Mouse (Mus musculus): ENCODE results near the gene Baiap2.

The Baiap2 gene

DNA sequence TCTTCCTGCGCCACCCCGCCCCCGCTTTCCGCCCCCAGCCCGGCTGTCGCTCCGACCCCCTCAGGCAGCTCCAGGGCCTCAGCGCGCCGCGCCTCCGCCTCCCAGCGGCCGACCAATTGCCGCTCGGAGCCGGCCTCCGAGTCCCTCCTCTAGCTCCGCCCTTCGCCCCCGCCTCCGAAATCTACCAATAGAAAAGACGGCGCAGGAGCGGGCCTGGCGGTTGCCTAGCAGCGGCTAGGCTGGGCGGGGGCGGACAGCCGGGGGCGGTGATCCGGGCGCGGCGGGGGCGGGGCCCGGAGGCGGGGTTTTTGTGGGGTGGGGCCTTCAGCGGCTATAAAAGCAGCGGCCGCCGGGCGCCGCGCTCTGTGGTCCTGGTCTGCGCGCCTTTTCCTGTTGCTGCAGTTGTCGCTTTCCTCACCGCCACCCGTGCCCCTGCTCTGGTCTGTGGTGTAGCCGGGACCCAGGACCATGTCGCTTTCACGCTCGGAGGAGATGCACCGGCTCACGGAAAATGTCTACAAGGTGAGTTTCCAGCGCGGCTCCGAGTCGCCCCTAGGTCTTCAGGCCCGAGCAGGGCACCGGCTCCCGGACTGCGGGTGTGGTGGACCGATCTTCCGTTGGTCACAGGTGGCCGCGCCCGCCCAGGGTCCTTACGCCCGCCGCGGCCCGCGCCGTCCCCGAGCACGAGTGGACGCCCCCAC is at the start of gene Baiap2:
TSS of gene Baiap2 (plus strand) at position 37 of the 701 bp plus-strand sequence.
- peak; percentile 97 to 98 for DNase-seq (ENCODE audit: low spot score in 2 of 2)

DNA sequence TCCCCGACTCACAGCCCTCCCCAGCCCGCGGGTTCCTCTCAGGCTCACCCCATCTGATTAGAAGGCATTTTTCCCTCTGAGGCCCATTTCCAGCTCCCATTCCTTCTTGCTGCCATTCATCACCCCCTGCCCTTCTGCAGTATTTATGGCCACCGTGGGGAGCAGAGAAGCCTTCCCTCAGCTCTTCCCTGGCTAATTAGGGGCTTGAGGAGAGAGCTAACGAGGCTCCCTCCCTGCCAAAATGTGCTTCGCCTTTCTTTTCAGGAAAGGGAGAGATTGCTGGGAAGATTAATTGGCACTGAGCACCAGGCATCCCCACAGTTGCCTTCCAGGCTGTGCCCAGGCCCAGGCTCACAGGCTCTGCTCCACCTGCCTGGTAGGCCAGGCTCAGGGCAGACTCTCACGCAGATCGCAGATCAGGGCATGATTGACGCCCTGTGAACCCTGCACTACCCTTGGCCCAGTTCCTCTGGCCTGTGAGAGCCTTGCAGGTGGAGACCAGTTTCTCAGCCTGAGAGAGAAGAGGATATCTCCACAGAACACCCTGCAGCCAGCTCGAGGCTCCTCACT is 48.8 kb upstream of the Baiap2 start:
- DNase-seq (ENCODE audit: low spot score in 2 of 2): no peak

DNA sequence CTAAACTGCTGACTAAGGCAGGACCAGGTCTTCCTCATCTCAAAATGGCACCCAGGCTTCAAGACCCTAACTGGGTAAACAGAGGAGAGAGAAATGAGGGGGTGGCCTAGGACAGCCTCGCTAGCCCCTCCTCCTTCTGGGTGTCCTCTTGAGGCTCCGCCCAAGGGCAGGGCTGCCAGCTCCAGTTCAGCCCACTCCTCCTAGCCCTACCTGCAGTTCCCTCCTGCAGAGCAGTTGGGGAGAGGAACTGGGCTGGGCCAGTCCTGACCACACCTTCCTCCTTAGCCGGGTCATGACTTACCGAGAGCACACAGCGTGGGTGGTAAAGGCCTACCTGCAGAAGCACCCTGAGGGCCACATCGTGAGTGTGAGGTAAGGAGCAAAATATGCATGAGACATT is 47.9 kb upstream of the Baiap2 start:
- no peak for DNase-seq (ENCODE audit: low spot score in 2 of 2)

DNA sequence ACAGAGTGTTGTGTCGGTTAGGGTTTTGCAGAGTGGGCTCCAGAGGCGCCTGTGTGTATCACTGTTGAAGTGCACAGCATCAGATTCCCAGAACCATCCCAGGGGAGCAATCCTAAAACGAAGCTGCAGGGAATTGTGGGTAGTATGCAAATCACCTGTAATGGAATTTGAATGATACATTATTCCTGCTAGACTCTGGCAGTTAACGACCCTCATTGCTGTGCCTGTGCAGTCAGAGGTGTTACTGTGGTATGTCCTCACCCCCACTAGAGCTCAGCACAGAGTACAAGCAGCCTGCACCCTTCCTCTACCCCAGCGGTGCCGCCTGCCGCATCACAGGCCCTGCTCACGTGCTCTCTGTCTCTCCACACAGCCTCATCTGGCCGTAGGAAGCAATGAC is 45.5 kb upstream of the Baiap2 start:
- no peak for DNase-seq (ENCODE audit: low spot score in 2 of 2)

DNA sequence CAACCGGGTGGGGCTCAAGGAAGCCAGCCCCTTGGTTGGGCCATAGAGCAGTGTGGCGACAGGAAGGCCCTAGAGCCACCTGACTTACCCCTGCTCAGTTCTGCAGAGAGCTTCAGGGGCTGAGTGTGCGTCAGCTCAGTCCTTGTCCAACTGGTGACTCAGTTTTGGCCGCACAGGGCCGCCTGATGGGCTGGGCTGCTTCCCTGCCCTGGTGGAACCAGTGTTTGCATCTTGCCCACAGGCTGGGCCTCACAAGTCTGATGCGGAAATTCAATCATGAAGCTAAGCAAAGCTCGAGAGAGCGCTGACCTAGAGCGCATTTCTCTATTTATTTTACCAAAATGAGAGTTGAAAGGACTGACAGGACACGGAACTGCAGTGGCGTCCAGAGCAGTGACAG is 43.6 kb upstream of the Baiap2 start:
- DNase-seq (ENCODE audit: low spot score in 2 of 2): no peak

DNA sequence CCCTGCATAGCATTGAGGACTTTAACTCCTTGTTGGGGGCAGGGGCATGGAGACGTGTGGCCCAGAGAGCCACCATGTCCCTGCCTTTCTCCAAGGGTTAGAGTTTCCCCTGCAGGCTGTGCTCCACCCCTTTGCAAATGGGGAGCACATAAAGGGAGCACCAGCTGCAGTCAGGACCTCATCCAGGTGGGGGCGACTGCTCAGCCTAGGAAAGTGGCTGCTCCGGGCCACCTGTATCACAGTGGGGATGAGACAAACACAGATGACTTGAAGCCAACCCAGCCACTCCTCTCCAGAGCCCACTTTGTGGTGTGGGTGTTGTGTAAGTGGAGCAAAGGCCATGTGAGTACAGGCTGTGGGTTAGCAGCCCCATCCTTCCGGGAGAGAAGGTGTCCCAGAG is 41.4 kb upstream of the Baiap2 start:
- DNase-seq (ENCODE audit: low spot score in 2 of 2): no peak

DNA sequence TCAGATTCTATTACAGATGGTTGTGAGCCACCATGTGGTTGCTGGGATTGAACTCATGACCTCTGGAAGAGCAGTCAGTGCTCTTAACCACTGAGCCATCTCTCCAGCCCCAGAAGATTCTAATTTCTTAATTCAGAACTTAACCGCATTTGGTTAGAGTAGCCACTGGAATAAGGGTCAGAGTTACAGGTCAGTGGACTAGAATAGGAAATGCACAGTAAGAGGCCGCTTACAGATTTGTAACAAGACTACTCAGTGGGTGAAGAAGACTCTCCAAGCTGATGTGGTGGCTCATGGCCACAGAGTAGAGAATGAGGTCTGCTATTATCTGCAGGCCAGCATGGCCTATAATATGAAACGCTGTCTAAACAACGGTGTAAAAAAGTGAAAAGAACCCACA is 39.7 kb upstream of the Baiap2 start:
- no peak for DNase-seq (ENCODE audit: low spot score in 2 of 2)

DNA sequence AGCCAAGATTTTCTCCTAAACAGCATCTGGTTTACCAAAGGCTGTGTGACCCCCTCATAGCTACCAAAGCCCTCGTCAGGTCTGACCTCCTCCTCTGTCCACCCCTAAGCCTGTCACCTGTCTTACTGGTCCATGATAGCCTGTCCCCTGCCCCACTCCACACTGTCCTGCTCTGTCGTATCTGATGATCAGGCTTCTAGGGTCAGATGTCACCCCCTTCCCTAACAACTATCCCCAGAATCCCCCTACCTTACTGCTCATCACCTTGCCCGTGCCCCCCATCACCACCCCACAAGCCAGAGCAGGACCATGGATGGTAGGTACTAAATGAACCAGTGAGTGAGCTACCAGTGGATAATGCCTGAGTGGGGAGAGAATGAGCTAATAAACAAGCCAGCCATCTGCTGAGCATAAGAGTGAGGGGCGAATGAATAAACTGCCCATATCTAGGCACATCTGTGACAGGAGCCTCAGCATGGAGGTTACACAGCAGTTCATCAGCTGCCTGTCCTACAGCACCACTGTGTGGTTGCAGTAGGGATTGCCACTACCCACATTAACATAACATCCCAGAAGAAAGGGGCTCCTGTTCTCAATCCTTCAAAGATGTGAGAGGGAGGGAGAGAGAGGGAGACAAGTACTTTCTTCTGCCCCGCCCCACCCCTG is 37.8 kb upstream of the Baiap2 start:
- DNase-seq (ENCODE audit: low spot score in 2 of 2): peak; percentile 41 to 49

DNA sequence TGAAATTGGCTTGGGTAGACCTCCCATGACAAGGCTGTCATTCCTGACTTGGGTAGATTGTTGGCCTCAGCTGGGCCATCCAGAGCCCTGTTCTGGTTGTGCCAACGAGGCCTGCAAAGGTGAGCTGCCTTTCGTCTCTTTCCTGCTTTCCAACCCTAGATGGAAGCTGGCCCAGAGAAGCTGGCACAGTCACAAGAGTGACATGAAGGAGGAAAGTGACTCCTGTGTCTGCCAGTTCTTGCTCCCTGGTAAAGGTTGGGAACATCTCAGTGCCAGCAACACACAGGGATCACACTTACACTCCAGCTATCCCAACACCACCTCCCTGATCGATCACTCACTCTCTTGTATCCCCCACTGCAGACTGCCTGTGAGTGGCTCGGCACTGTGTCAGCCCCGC is 36.8 kb upstream of the Baiap2 start:
- DNase-seq (ENCODE audit: low spot score in 2 of 2): no peak

DNA sequence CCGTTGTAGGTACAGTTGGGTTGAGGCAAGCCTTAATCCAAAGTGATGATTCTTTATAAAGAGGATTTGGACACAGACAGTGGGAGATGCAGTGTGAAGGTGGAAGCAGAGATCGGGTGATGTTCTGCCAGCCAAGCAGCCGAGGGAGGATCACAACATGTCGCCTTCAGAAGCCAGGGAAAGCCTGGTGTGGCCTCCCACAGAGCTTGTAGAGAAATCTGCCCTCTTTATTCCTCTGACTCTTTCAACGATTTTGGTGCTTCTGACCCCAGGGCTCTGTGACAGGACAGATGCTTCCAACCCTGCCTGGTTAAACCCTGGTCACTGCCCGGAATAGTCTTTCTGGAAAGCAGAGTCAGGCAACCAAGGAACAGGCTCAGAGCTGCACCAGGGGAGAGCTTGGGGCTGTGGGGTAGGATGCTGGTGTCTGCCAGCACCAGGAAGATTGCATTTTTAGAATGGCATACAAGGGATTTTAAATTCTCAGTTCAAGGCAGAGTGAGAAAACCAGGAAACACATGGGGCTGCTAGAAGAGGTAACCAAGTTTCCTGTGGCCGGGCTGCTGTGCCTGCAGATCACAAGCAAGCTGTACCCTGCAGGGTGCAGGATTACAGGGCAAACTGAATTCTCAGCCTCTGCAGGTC is 35.4 kb upstream of the Baiap2 start:
- no peak for DNase-seq (ENCODE audit: low spot score in 2 of 2)

DNA sequence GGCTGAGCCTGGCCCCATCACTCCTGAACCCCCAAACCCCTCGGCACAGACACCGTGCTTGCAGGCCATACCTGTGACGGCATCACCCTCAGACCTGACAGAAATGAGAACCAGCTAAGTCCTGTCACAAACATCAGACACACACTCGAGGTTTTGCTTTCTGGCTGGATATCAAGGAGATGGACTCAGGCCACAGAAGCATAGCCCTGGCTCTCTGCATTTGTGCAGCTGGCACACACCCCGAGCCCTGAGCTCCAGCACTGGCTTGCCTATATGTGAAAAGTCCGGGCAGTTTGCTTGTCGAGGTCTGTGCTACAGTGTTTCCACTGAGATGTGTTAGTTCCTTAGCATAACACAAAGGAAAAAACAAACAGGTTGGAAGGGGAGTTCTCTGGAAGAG is 34.9 kb upstream of the Baiap2 start:
- no peak for DNase-seq (ENCODE audit: low spot score in 2 of 2)

DNA sequence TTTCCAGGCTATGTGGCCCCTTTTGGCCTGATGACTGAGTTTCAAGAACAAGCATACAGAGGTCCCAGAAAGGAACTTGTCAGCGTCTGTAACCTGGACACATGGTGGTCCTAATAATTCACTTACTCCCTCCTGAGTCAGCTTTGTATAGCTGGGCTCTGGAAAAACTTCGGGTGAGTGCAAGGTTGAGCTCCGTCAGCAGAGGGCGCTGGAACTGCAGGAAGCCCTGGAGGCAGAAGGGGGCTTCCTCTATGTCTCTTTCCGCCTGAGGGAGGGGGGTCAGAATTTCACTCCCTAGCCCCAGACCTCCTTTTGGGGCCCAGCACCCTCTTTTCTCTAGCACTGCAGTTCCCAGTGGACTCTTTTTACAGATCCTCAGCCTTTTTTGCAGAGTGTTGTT is 33.1 kb upstream of the Baiap2 start:
- peak; percentile 50 to 57 for DNase-seq (ENCODE audit: low spot score in 2 of 2)

DNA sequence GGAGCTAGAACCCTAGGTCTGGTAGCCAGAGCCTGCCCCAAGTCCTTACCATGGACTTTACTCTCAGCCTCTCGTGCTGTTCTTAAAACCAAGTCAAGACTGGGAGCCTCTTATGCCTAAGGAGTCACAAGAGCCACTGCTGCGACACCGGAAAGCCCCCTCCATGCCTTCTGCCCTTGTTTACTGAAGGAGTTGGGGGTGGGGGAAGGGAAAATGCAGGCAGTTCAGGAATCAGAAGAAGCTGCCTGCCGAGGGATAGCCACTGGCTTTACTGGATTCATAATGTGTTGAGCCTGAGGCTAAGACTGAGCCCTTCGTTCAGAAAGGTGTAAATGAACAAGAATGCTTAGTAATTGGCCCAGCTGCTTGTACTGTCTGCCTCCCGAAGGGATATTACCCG is 29.7 kb upstream of the Baiap2 start:
- DNase-seq (ENCODE audit: low spot score in 2 of 2): no peak

DNA sequence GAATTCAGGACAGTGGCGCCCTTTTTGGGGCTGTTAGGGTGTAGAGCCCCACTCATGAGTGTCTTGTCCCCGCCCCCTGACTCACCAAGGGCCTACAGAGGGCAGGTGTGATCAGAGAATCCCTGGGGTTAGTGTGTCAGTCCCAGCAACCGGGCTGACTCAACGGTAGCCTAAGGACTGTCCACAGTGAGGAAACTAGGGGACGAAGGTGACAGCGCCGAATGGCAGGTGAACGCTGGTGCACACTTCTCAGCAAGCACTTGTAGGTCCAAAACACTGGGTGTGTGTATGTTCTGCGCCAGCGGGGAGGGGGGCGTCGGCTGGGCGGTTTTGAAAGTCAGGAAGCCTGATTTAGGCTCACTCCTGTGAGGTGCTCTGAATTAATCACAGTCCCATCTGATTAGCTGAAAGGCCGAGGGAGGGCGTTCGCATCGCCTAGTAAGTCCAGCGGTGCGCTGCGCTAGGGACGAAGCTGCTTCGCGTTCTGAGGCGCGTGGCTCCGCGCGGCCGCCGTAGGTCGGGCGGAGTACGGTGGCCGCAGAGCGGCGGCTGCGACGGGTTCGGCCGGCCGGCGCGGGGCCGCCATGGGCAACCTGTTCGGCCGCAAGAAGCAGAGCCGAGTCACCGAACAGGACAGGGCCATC is 29.1 kb upstream of the Baiap2 start, which contains the start of gene Chmp6:
TSS of gene Chmp6 (plus strand) at position 151 of the 644 bp plus-strand sequence.
- peak; percentile 85 for DNase-seq (ENCODE audit: low spot score in 2 of 2)

DNA sequence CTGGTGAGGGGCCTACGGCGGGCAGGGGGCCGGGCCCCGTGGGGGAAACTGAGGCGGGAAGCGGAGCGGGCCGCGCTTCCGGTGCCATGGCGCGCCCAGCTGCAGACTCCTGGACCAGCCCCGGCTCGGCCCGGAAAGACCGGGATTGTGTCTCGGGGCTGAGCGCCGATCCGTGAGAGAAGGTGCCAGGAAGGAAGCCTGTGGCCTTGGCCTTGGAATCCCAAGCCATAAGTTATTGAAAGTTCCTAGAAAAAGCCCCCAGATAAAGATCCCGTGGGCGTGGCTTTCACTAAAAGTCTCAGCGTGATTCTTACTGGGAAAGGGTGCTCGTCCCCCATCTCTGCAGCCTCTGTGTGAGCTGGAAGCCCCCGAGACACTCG is 28.6 kb upstream of the Baiap2 start:
- no peak for DNase-seq (ENCODE audit: low spot score in 2 of 2)

DNA sequence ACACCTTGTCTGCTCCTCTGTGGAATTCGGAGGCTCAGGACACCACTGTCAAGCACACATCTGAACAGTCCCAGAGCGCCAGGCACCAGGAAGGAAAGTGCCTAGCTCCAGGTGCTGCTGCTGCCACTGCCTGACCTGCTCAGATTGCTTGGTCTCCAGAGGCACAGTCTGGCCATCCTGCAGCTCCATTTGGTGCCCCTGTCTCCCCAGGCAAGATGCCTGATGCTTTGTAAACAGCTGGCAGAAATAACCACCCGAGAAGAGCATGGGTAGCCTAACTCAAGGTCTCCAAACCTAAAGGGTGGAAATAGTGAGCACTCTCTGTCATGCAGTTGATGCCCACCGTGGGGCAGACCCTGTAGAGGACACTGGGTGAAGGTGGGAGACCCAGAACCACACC is 28.2 kb upstream of the Baiap2 start:
- DNase-seq (ENCODE audit: low spot score in 2 of 2): no peak

DNA sequence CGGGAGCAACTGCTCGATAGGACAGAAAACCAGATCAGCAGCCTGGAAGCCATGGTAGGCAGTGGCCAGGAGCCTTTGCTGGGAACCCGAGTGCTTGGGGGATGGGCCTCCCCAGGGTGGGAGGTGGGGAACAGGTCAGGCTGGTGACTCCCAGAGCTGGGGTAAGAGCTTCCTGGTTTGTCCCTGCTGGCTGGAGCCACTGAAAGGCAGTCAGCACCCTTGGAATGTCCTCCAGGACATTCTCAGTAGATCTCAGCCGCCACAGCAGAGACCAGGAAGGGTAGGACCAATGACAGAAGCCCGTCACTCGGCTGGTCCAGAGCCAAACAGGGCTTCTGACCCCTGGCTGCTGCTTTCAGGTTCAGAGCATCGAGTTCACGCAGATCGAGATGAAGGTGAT is 26.9 kb upstream of the Baiap2 start:
- DNase-seq (ENCODE audit: low spot score in 2 of 2): no peak

DNA sequence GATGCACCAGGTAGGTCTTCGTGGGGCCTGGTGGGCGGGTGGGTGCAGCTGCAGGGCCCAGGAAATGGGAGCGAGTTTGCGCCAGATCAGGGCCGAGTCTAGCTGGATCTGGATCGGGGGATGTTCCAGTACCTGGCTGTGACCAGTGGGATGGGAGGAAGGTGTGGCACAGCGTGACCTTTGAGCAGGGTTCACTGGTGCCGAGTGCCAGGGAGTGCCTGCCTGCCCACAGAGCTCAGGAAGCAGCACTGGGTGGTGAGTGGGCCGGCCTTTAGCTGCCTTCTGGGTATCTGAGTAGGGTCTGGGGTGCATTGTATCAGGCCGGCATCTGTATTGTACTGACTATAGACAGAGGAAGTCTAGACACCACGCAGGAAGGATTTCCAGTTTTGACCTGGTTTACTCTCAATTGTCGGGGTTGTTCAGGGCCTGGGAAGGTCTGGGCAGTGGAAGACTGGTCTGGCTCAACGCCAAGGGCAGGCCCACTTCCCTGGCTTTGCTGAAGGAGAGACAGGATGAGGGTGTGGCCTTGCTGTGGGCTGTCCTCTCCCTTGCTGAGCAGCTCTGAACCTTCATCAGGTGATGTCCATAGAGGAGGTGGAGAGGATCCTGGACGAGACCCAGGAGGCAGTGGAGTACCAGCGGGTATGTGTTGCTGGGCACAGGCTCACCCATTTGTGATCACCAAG is 26.3 kb upstream of the Baiap2 start:
- peak in 1 of 2 experiments; percentile 64 for DNase-seq (ENCODE audit: low spot score in 2 of 2)

DNA sequence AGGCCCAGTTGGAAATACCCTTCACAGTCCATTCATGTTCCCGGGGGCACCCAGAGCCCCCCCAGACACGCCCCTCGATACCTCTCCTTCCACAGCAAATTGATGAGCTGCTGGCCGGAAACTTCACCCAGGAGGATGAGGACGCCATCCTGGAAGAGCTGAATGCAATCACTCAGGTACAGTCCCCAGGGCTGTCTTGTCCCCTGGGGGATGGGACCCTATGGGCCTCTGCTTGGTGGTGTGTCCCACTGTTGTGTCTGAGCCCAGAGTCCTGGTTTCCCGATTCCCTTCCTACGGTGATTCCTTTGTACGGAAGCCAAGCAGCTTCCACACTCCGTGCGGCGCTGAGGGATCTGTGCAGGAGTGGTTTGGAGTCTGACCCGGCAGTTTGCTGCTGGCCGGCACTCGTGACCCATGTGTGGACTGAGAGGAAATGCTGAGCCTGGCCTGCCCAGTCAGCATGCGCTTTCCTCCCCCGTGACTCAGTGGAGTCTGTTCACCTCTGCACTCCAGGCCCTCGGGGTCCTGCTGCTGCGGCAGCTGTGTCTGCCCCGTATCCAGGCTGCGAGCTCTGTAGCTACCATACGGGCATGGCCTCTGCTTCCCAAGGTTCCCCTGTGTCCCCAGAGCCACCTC is 25.6 kb upstream of the Baiap2 start:
- DNase-seq (ENCODE audit: low spot score in 2 of 2): no peak

DNA sequence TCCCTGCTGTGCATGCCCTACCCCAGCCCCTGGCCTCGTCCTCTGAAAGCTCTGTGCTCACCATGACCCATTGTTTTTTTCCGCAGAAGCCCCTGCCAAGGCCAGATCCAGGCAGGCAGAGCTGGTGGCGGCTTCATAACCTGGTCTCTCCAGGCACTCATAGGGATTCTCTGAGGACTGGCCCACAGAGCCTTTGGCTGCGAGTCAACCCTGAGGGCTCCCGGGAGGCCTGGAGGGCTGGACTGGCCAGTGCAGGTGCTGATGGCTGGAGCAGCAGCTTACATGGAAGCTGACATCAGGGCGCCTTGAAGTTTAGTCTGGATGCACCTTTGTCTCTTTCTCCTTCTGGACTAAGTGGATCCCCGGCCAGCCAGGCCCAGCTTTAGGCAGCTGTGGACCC is 24.0 kb upstream of the Baiap2 start:
- DNase-seq (ENCODE audit: low spot score in 2 of 2): no peak

DNA sequence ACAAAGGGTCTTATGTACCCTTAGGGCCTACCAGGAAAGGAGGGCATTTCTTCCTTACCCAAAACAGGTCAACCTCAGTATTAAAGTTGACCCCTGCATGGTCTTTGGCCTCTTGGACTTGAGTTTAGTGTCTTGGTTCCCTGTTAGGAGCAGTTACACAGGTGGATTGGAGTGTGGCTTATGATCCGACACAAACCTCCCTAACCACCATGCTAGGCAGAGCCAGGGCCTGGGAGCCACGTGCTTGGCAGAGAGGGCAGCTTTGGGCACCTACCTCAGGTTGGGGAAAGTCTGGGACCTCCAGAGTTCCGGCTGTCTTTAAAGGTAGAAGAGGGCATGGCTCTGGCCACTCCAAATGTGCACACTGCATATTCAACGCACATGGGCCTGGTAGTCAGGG is 23.1 kb upstream of the Baiap2 start:
- DNase-seq (ENCODE audit: low spot score in 2 of 2): no peak
